Mouse (Mus musculus) left cerebral cortex, adult 2 months (tissue): ENCODE results near the gene Pds5a. TPM values are rescaled to one million over a fixed set of nuclear protein-coding genes. Genes with fewer than 3 reads are reported as not detected.
"Not testable (repeated sequence)": the region's sequence is repeated elsewhere in the genome, so short reads cannot be mapped to it uniquely, and the experiment has no call there.

Source experiments
- DNase-seq, 2 experiments: peaks; one replicate each; pipeline ENCODE4 v3.0.0; 2021 to 2022; ENCODE audit warnings: low spot score in 2 of 2, mixed read lengths in 1 of 2; ENCODE audit errors: extremely low spot score in 1 of 2
- H3K27ac ChIP-seq: fragments of 200-600 bp; 2 replicates; pipeline ENCODE4 v1.8.1; 2022
- H3K4me3 ChIP-seq: fragments of 200-600 bp; 2 replicates; pipeline ENCODE4 v1.8.1; 2022
- CTCF ChIP-seq: fragments of 200-600 bp; IDR thresholded peaks from 2 replicates; pipeline ENCODE4 v1.8.1; 2022; ENCODE audit warnings: antibody characterized with exemption, mild to moderate bottlenecking, moderate library complexity
- intact Hi-C: fragments of 180-260 bp; cut with DNase I; formaldehyde crosslinking; loops from one replicate; pipeline ENCODE4 v1.15.1; 2025
- long read RNA-seq, 2 experiments: library from polyadenylated mRNA; stranded (forward); transcript quantifications; one replicate each; pipeline ENCODE4 v2.0.0; 2021; ENCODE audit warnings: borderline mapping rate in 2 of 2
- total RNA-seq, 2 experiments: library from RNA; stranded (reverse); gene quantifications; 2 replicates each; pipeline ENCODE4 v1.2.3; 2021

The Pds5a gene
- 10 to 100 TPM; 77.8 to 79.1 TPM for total RNA-seq
- long read RNA-seq, experiment 1, full-length matches to known transcripts, result 1 of 25 reads
- long read RNA-seq, experiment 1, partial matches to known transcripts, result 7 of 25 reads
- long read RNA-seq, experiment 1, other reads (novel, unspliced or antisense), result 17 of 25 reads
- long read RNA-seq, experiment 2, partial matches to known transcripts, result 2 of 26 reads
- long read RNA-seq, experiment 2, other reads (novel, unspliced or antisense), result 24 of 26 reads

- peak within 1 kb of the TSS; percentile 75 for H3K27ac ChIP-seq
- peak; percentile 8 for TF ChIP-seq CTCF
- H3K4me3 ChIP-seq, result peak within 1 kb of the TSS; percentile 84
- intact Hi-C loops, result loop anchor here (1.0 to 10.0 kb wide), 7 partner anchors 27 to 361 kb away; partner anchors contain the start of genes Gm43552, N4bp2, Rfc1 and Smim14
- DNase-seq, result peak; percentile 84 to 86
Measured at GRCm38 (mm10) chr5:65697836-65698758, at the start of gene Pds5a. Pds5a (minus strand) TSS chr5:65698273.

GRCm38 (mm10) chr5:65746908-65747307 lies 48.8 kb upstream of the Pds5a start:
- Histone ChIP-seq H3K27ac (no peak overlapping the region), H3K4me3 (no peak overlapping the region)
- TF ChIP-seq CTCF, result no peak
- intact Hi-C loops, result no loop called here
- DNase-seq, result no peak

- Histone ChIP-seq H3K27ac (no peak overlapping the region), H3K4me3 (no peak overlapping the region)
- intact Hi-C loops, result no loop called here
- DNase-seq, result no peak
- no peak for TF ChIP-seq CTCF
Measured at GRCm38 (mm10) chr5:65739366-65739765, 41.3 kb upstream of the Pds5a start.

- Histone ChIP-seq H3K27ac (no peak overlapping the region), H3K4me3 (no peak overlapping the region)
- TF ChIP-seq CTCF, result no peak
- intact Hi-C loops, result no loop called here
- DNase-seq, result no peak
Measured at GRCm38 (mm10) chr5:65735601-65736000, 37.5 kb upstream of the Pds5a start.

GRCm38 (mm10) chr5:65731173-65732007 lies 33.3 kb upstream of the Pds5a start:
- intact Hi-C loops, result no loop called here
- no peak for TF ChIP-seq CTCF
- DNase-seq, result no peak
- H3K27ac ChIP-seq, result no peak overlapping the region
- no peak overlapping the region for H3K4me3 ChIP-seq

GRCm38 (mm10) chr5:65724311-65725054 lies 26.4 kb upstream of the Pds5a start:
- intact Hi-C loops, result loop anchor here (2.0 kb wide), 2 partner anchors 26 to 38 kb away; partner anchors contain the start of genes N4bp2 and Pds5a
- DNase-seq, result peak; percentile 29 to 43
- H3K4me3 ChIP-seq, result peak overlapping the region; percentile 47
- peak overlapping the region; percentile 19; the same call in 1 of the 2 replicates for H3K27ac ChIP-seq
- peak; percentile 44 for TF ChIP-seq CTCF

GRCm38 (mm10) chr5:65718368-65718767 lies 20.3 kb upstream of the Pds5a start:
- H3K4me3 ChIP-seq, result no peak overlapping the region
- H3K27ac ChIP-seq, result no peak overlapping the region
- intact Hi-C loops, result no loop called here
- DNase-seq, result no peak
- TF ChIP-seq CTCF, result no peak

GRCm38 (mm10) chr5:65717903-65718211 lies 19.8 kb upstream of the Pds5a start:
- DNase-seq, intact Hi-C loops, H3K4me3 ChIP-seq, H3K27ac ChIP-seq: not testable (repeated sequence)

- no peak for DNase-seq
- no peak for TF ChIP-seq CTCF
- H3K4me3 ChIP-seq, result no peak overlapping the region
- intact Hi-C loops, result no loop called here
- no peak overlapping the region for H3K27ac ChIP-seq
Measured at GRCm38 (mm10) chr5:65717063-65717902, 19.2 kb upstream of the Pds5a start.

GRCm38 (mm10) chr5:65715084-65715483 lies 17.0 kb upstream of the Pds5a start:
- H3K4me3 ChIP-seq, result no peak overlapping the region
- no peak overlapping the region for H3K27ac ChIP-seq
- intact Hi-C loops, result no loop called here
- no peak for TF ChIP-seq CTCF
- no peak for DNase-seq
